8 mouse cellular contexts compared by ENCODE assay signal in genomic region chr2:103591742-103592590, GRCm38 (mm10). TPM values are rescaled to one million over a fixed set of nuclear protein-coding genes. Genes with fewer than 3 reads are reported as not detected.
A peak's percentile ranks its signal among the peaks of the same experiment; 100 is the strongest.
DNase-seq lines count a peak whose midpoint lies in the region; ATAC-seq and TF ChIP-seq lines count a peak whose summit lies in the region.

No protein-coding gene starts in this region.

- no peaks in the 10 kb centered on the region for H3K27me3 ChIP-seq in forebrain, embryonic 14.5 days (replicated peaks; ENCODE audit: control insufficient read depth, insufficient read depth, low read length)
- H3K27me3 ChIP-seq in hindbrain, embryonic 15.5 days = no peaks in the 10 kb centered on the region
- H3K27me3 ChIP-seq in lung, postnatal 0 days (replicated peaks; ENCODE audit: insufficient read depth, low read length) = no peaks in the 10 kb centered on the region
- no peaks in the 10 kb centered on the region for H3K27me3 ChIP-seq in stomach, postnatal 0 days (ENCODE audit: control insufficient read depth, insufficient read depth, low read length)
- H3K27me3 ChIP-seq in kidney, embryonic 16.5 days (ENCODE audit: insufficient read depth, low read length) = no peaks in the 10 kb centered on the region

- H3K9ac ChIP-seq in forebrain, embryonic 14.5 days (ENCODE audit: low read length) = no peak overlapping the region; the same call in 1 of the 2 replicates
- H3K9ac ChIP-seq in hindbrain, embryonic 15.5 days = no peak overlapping the region
- no peak overlapping the region for H3K9ac ChIP-seq in lung, postnatal 0 days (replicated peaks; ENCODE audit: low read depth)
- no peak overlapping the region for H3K9ac ChIP-seq in stomach, postnatal 0 days (ENCODE audit: low read length)
- no peak overlapping the region for H3K9ac ChIP-seq in kidney, embryonic 16.5 days (replicated peaks; ENCODE audit: low read length)

- peak; percentile 83 for ATAC-seq in forebrain, embryonic 14.5 days
- ATAC-seq in hindbrain, embryonic 15.5 days (ENCODE audit: low FRiP score, low read depth) = peak; percentile 78
- peak; percentile 91 for ATAC-seq in lung, postnatal 0 days
- ATAC-seq in stomach, postnatal 0 days (ENCODE audit: low FRiP score, low TSS enrichment) = peak; percentile 26; the same call in 1 of the 2 replicates
- no peak for ATAC-seq in kidney, embryonic 16.5 days (ENCODE audit: low FRiP score, low TSS enrichment)

- 56% methylated on average over 9 of the region's 9 CpGs for WGBS in forebrain, embryonic 14.5 days
- 41% methylated on average over 9 of the region's 9 CpGs for WGBS in hindbrain, embryonic 15.5 days
- WGBS in lung, postnatal 0 days = 49% methylated on average over 9 of the region's 9 CpGs
- WGBS in stomach, postnatal 0 days = 58% methylated on average over 9 of the region's 9 CpGs
- WGBS in kidney, embryonic 16.5 days = 62% methylated on average over 9 of the region's 9 CpGs

- no peaks in the 10 kb centered on the region for H3K36me3 ChIP-seq in forebrain, embryonic 14.5 days (ENCODE audit: control insufficient read depth, insufficient read depth, low read length)
- no peaks in the 10 kb centered on the region for H3K36me3 ChIP-seq in hindbrain, embryonic 15.5 days
- no peaks in the 10 kb centered on the region for H3K36me3 ChIP-seq in lung, postnatal 0 days (ENCODE audit: insufficient read depth, low read length)
- no peaks in the 10 kb centered on the region for H3K36me3 ChIP-seq in stomach, postnatal 0 days (ENCODE audit: control insufficient read depth, insufficient read depth, low read length)
- no peaks in the 10 kb centered on the region for H3K36me3 ChIP-seq in kidney, embryonic 16.5 days (ENCODE audit: insufficient read depth, low read length)

- TF ChIP-seq CTCF in lung, postnatal 0 days (IDR thresholded peaks at IDR 0.05) = peak; percentile 11; the same call in 1 of the 2 replicates
- TF ChIP-seq CTCF in stomach, postnatal 0 days (IDR thresholded peaks at IDR 0.05; ENCODE audit: low read depth) = peak; percentile 29

- H3K4me1 ChIP-seq in forebrain, embryonic 14.5 days (ENCODE audit: control insufficient read depth, insufficient read depth, low read length) = peaks cover 13% of the 10 kb centered on the region; the same call in 1 of the 2 replicates
- H3K4me1 ChIP-seq in hindbrain, embryonic 15.5 days (replicated peaks) = peaks cover 31% of the 10 kb centered on the region
- H3K4me1 ChIP-seq in lung, postnatal 0 days (ENCODE audit: insufficient read depth, low read depth, low read length) = peaks cover 4% of the 10 kb centered on the region; the same call in 1 of the 2 replicates
- 0 out of 2 replicates have a peak, but pooled peaks cover 6% of the 10 kb centered on the region for H3K4me1 ChIP-seq in stomach, postnatal 0 days (replicated peaks; ENCODE audit: control insufficient read depth, insufficient read depth)
- peaks cover 15% of the 10 kb centered on the region for H3K4me1 ChIP-seq in kidney, embryonic 16.5 days (ENCODE audit: insufficient read depth, low read length)

- DNase-seq in ovary, adult 18-20 months (ENCODE audit: low spot score) = peak; percentile 48
- DNase-seq in ovary, postnatal 10 days (ENCODE audit: low spot score) = no peak
- peak; percentile 55 for DNase-seq in forebrain, embryonic 14.5 days (ENCODE audit: low spot score)
- peak; percentile 85 for DNase-seq in lung, postnatal 0 days (ENCODE audit: low spot score)
- no peak for DNase-seq in stomach, postnatal 0 days (ENCODE audit: low spot score)
- DNase-seq in urinary bladder, postnatal 25 days (ENCODE audit: low spot score) = no peak

- no peak overlapping the region for H3K4me3 ChIP-seq in forebrain, embryonic 14.5 days (ENCODE audit: low read depth, low read length)
- H3K4me3 ChIP-seq in hindbrain, embryonic 15.5 days = no peak overlapping the region
- no peak overlapping the region for H3K4me3 ChIP-seq in lung, postnatal 0 days (ENCODE audit: low read depth, low read length)
- H3K4me3 ChIP-seq in stomach, postnatal 0 days (ENCODE audit: low read depth, low read length) = no peak overlapping the region
- no peak overlapping the region for H3K4me3 ChIP-seq in kidney, embryonic 16.5 days (ENCODE audit: low read length)

- H3K4me2 ChIP-seq in forebrain, embryonic 14.5 days (ENCODE audit: low read length) = no peak overlapping the region
- peak overlapping the region; percentile 22 for H3K4me2 ChIP-seq in hindbrain, embryonic 15.5 days
- H3K4me2 ChIP-seq in lung, postnatal 0 days (replicated peaks; ENCODE audit: low read depth, low read length) = no peak overlapping the region
- no peak overlapping the region for H3K4me2 ChIP-seq in stomach, postnatal 0 days (replicated peaks; ENCODE audit: low read depth)
- no peak overlapping the region for H3K4me2 ChIP-seq in kidney, embryonic 16.5 days (replicated peaks; ENCODE audit: low read depth, low read length)

- H3K27ac ChIP-seq in forebrain, embryonic 14.5 days (ENCODE audit: low read depth, low read length) = peak overlapping the region; percentile 81
- H3K27ac ChIP-seq in hindbrain, embryonic 15.5 days (replicated peaks) = peak overlapping the region; percentile 77
- H3K27ac ChIP-seq in lung, postnatal 0 days (ENCODE audit: low read length) = no peak overlapping the region
- no peak overlapping the region for H3K27ac ChIP-seq in stomach, postnatal 0 days (replicated peaks)
- H3K27ac ChIP-seq in kidney, embryonic 16.5 days (ENCODE audit: low read length) = no peak overlapping the region

- no peaks in the 10 kb centered on the region for H3K9me3 ChIP-seq in forebrain, embryonic 14.5 days (replicated peaks; ENCODE audit: control insufficient read depth, low read length)
- H3K9me3 ChIP-seq in hindbrain, embryonic 15.5 days = no peaks in the 10 kb centered on the region
- H3K9me3 ChIP-seq in lung, postnatal 0 days (ENCODE audit: low read length) = no peaks in the 10 kb centered on the region
- no peaks in the 10 kb centered on the region for H3K9me3 ChIP-seq in stomach, postnatal 0 days (ENCODE audit: control insufficient read depth, low read length)
- H3K9me3 ChIP-seq in kidney, embryonic 16.5 days (ENCODE audit: low read length) = no peaks in the 10 kb centered on the region

- TF ChIP-seq EP300 in lung, postnatal 0 days (IDR thresholded peaks at IDR 0.05) = no peak
- TF ChIP-seq EP300 in stomach, postnatal 0 days (optimal IDR thresholded peaks at IDR 0.05) = no peak

RNA-seq across cellular contexts. Expression of gene Abtb2, which starts 25.9 kb away (rescaled TPM):
- polyA plus RNA-seq in forebrain, embryonic 14.5 days (2014; fragmentation: Nextera tagmentation; extraction: Ambion mirVana) = 3.8 and 5.9 TPM in 2 replicates
- 12.5 and 13.2 TPM in 2 replicates for polyA plus RNA-seq in hindbrain, embryonic 15.5 days (2015; fragmentation: Nextera tagmentation; extraction: Ambion mirVana)
- polyA plus RNA-seq in lung, postnatal 0 days (2015; fragmentation: Nextera tagmentation; extraction: Ambion mirVana) = 3.6 and 4.5 TPM in 2 replicates
- polyA plus RNA-seq in stomach, postnatal 0 days (2015; fragmentation: Nextera tagmentation; extraction: Ambion mirVana) = 3.5 and 4.0 TPM in 2 replicates
- 7.8 and 9.3 TPM in 2 replicates for polyA plus RNA-seq in kidney, embryonic 16.5 days (2015; fragmentation: Nextera tagmentation; extraction: Ambion mirVana)

Comparison
In these comparisons a context has a peak if more than half of its experiments do, and no peak if none do; other contexts are left out.
1. DNase-seq: peak in ovary, adult 18-20 months (single experiment), forebrain, embryonic 14.5 days (single experiment) and lung, postnatal 0 days (single experiment); none in ovary, postnatal 10 days (single experiment), stomach, postnatal 0 days (single experiment) and urinary bladder, postnatal 25 days (single experiment).
2. H3K27ac ChIP-seq: peak in forebrain, embryonic 14.5 days (single experiment) and hindbrain, embryonic 15.5 days (single experiment); none in lung, postnatal 0 days (single experiment), stomach, postnatal 0 days (single experiment) and kidney, embryonic 16.5 days (single experiment).